Mouse (Mus musculus): ENCODE data around the gene Trim29.

Gene Trim29

GRCm38 (mm10) chr9:43310538-43310937, at the start of gene Trim29:
Gene Trim29, plus strand, starts transcription at chr9:43310848.
- no peak for DNase-seq (ENCODE audit: low spot score in 2 of 2)

GRCm38 (mm10) chr9:43261124-43261907, 49.3 kb upstream of the Trim29 start:
- no peak for DNase-seq (ENCODE audit: low spot score in 2 of 2)

- DNase-seq (ENCODE audit: low spot score in 2 of 2), result no peak
Observed at GRCm38 (mm10) chr9:43261941-43262340, 48.7 kb upstream of the Trim29 start.

GRCm38 (mm10) chr9:43262390-43262789, 48.3 kb upstream of the Trim29 start:
- DNase-seq (ENCODE audit: low spot score in 2 of 2), result no peak

- DNase-seq (ENCODE audit: low spot score in 2 of 2), result no peak
Observed at GRCm38 (mm10) chr9:43262811-43263550, 47.7 kb upstream of the Trim29 start.

- no peak for DNase-seq (ENCODE audit: low spot score in 2 of 2)
Observed at GRCm38 (mm10) chr9:43263946-43264451, 46.6 kb upstream of the Trim29 start.

GRCm38 (mm10) chr9:43265194-43265593, 45.5 kb upstream of the Trim29 start:
- no peak for DNase-seq (ENCODE audit: low spot score in 2 of 2)

GRCm38 (mm10) chr9:43267357-43267756, 43.3 kb upstream of the Trim29 start:
- peak; percentile 6 to 12 for DNase-seq (ENCODE audit: low spot score in 2 of 2)

- DNase-seq (ENCODE audit: low spot score in 2 of 2), result no peak
Observed at GRCm38 (mm10) chr9:43269166-43269565, 41.5 kb upstream of the Trim29 start.

GRCm38 (mm10) chr9:43270723-43271252, 39.9 kb upstream of the Trim29 start:
- no peak for DNase-seq (ENCODE audit: low spot score in 2 of 2)

- no peak for DNase-seq (ENCODE audit: low spot score in 2 of 2)
Observed at GRCm38 (mm10) chr9:43271761-43272518, 38.7 kb upstream of the Trim29 start.

- no peak for DNase-seq (ENCODE audit: low spot score in 2 of 2)
Observed at GRCm38 (mm10) chr9:43273735-43274134, 36.9 kb upstream of the Trim29 start.

GRCm38 (mm10) chr9:43284284-43284683, 26.4 kb upstream of the Trim29 start:
- DNase-seq (ENCODE audit: low spot score in 2 of 2), result peak; percentile 24 to 30

GRCm38 (mm10) chr9:43285281-43285680, 25.4 kb upstream of the Trim29 start:
- no peak for DNase-seq (ENCODE audit: low spot score in 2 of 2)

- no peak for DNase-seq (ENCODE audit: low spot score in 2 of 2)
Observed at GRCm38 (mm10) chr9:43286870-43287269, 23.8 kb upstream of the Trim29 start.

- DNase-seq (ENCODE audit: low spot score in 2 of 2), result no peak
Observed at GRCm38 (mm10) chr9:43293058-43293457, 17.6 kb upstream of the Trim29 start.

- no peak for DNase-seq (ENCODE audit: low spot score in 2 of 2)
Observed at GRCm38 (mm10) chr9:43300394-43300793, 10.3 kb upstream of the Trim29 start.

- DNase-seq (ENCODE audit: low spot score in 2 of 2), result no peak
Observed at GRCm38 (mm10) chr9:43302989-43303388, 7.7 kb upstream of the Trim29 start.

- no peak for DNase-seq (ENCODE audit: low spot score in 2 of 2)
Observed at GRCm38 (mm10) chr9:43305882-43306281, 4.8 kb upstream of the Trim29 start.

GRCm38 (mm10) chr9:43309087-43309872, 1.4 kb upstream of the Trim29 start:
- DNase-seq (ENCODE audit: low spot score in 2 of 2), result no peak

GRCm38 (mm10) chr9:43312190-43312589, 1.5 kb downstream of the Trim29 start:
- DNase-seq (ENCODE audit: low spot score in 2 of 2), result no peak

Measured in spleen, postnatal 36 days (tissue).